In the genomic region with DNA sequence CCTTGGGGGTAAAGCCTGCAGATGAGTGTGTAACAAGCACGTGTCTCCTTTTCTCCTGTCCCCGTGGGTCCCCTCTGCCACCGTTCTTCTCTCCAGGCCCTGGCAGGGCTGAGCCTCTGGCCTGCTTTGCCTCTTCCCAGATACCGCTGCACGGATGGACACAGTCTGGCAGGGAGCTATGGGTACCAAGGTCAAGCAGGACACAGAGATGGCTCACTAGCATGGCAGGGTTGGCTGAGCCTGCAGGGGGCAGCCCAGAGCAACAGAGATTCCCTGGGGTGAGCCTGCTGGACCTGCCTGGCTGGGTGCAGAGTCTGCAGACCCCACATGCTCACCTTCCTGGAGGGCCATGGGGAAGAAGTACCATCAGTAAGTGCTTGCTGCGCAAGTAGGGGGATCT, we compare ENCODE assay signal across 9 mouse cellular contexts. TPM values are rescaled to one million over a fixed set of nuclear protein-coding genes. Genes with fewer than 3 reads are reported as not detected.
DNase-seq lines count a peak whose midpoint lies in the region; ATAC-seq lines count a peak whose summit lies in the region.
"Had no signal": no experiment of that assay in that cellular context is flagged by ENCODE, and none has a peak within 500 bp of the region (broad histone marks: within the 10 kb centered on the region; RNA-seq: fewer than 3 reads in every experiment).

No protein-coding gene starts in this region.

- H3K27me3 ChIP-seq in hindbrain, embryonic 10.5 days (ENCODE audit: insufficient read depth, poor library complexity, severe bottlenecking): peaks cover 5% of the 10 kb centered on the region; the same call in 1 of the 2 replicates
- 0 out of 2 replicates have a peak, but pooled peaks cover 2% of the 10 kb centered on the region for H3K27me3 ChIP-seq in hindbrain, embryonic 12.5 days
- no peaks in the 10 kb centered on the region for H3K27me3 ChIP-seq in kidney, embryonic 14.5 days (ENCODE audit: control insufficient read depth, insufficient read depth, low read length)
- H3K27me3 ChIP-seq in liver, embryonic 13.5 days: no peaks in the 10 kb centered on the region
- H3K27me3 ChIP-seq in neural tube, embryonic 15.5 days (replicated peaks): no peaks in the 10 kb centered on the region

- no peaks in the 10 kb centered on the region for H3K9me3 ChIP-seq in hindbrain, embryonic 10.5 days
- H3K9me3 ChIP-seq in hindbrain, embryonic 12.5 days (replicated peaks): no peaks in the 10 kb centered on the region
- H3K9me3 ChIP-seq in kidney, embryonic 14.5 days (ENCODE audit: control insufficient read depth, low read length): no peaks in the 10 kb centered on the region
- H3K9me3 ChIP-seq in liver, embryonic 13.5 days (replicated peaks): no peaks in the 10 kb centered on the region
- H3K9me3 ChIP-seq in neural tube, embryonic 15.5 days (replicated peaks): no peaks in the 10 kb centered on the region

- H3K27ac ChIP-seq in hindbrain, embryonic 10.5 days: peak overlapping the region; percentile 71
- no peak overlapping the region for H3K27ac ChIP-seq in hindbrain, embryonic 12.5 days
- peak overlapping the region; percentile 17; the same call in 1 of the 2 replicates for H3K27ac ChIP-seq in kidney, embryonic 14.5 days (ENCODE audit: low read depth, low read length)
- H3K27ac ChIP-seq in liver, embryonic 13.5 days: 0 out of 2 replicates have a peak overlapping the region, but pooled peaks have one; percentile 73
- 0 out of 2 replicates have a peak overlapping the region, but pooled peaks have one; percentile 0 for H3K27ac ChIP-seq in neural tube, embryonic 15.5 days (replicated peaks)

- no peak overlapping the region for H3K9ac ChIP-seq in hindbrain, embryonic 12.5 days
- peak overlapping the region; percentile 34; the same call in 1 of the 2 replicates for H3K9ac ChIP-seq in kidney, embryonic 14.5 days (ENCODE audit: low read depth, low read length)
- peak overlapping the region; percentile 53; the same call in 1 of the 2 replicates for H3K9ac ChIP-seq in liver, embryonic 13.5 days
- no peak overlapping the region for H3K9ac ChIP-seq in neural tube, embryonic 15.5 days (replicated peaks)

- H3K4me2 ChIP-seq in hindbrain, embryonic 12.5 days (replicated peaks): no peak overlapping the region
- H3K4me2 ChIP-seq in kidney, embryonic 14.5 days (replicated peaks; ENCODE audit: low read depth, low read length): peak overlapping the region; percentile 3; the same call in 1 of the 2 replicates
- no peak overlapping the region for H3K4me2 ChIP-seq in liver, embryonic 13.5 days
- no peak overlapping the region for H3K4me2 ChIP-seq in neural tube, embryonic 15.5 days

- intact Hi-C loops in gastrocnemius, postnatal 14 days (cut with DNase I; ENCODE audit: low total_unique reads): no loop called here

- DNase-seq in hindbrain, embryonic 10.5 days (ENCODE audit: low spot score): peak; percentile 54
- DNase-seq in adrenal gland, postnatal 4 days (ENCODE audit: low spot score in 2 of 2): peak; percentile 37 to 43
- DNase-seq in gastrocnemius, postnatal 14 days: peak; percentile 56
- DNase-seq in liver, embryonic 13.5 days: peak; percentile 40
- DNase-seq in thymus, postnatal 14 days: peak; percentile 72

- peaks cover 61% of the 10 kb centered on the region for H3K4me1 ChIP-seq in hindbrain, embryonic 10.5 days (replicated peaks)
- peaks cover 22% of the 10 kb centered on the region for H3K4me1 ChIP-seq in hindbrain, embryonic 12.5 days
- H3K4me1 ChIP-seq in kidney, embryonic 14.5 days (ENCODE audit: control insufficient read depth, insufficient read depth, low read length): peaks cover 33% of the 10 kb centered on the region
- peaks cover 58% of the 10 kb centered on the region for H3K4me1 ChIP-seq in liver, embryonic 13.5 days (replicated peaks)
- H3K4me1 ChIP-seq in neural tube, embryonic 15.5 days: peaks cover 23% of the 10 kb centered on the region

- no peak overlapping the region for H3K4me3 ChIP-seq in hindbrain, embryonic 10.5 days
- H3K4me3 ChIP-seq in hindbrain, embryonic 12.5 days: no peak overlapping the region
- H3K4me3 ChIP-seq in kidney, embryonic 14.5 days (ENCODE audit: low read length): no peak overlapping the region
- no peak overlapping the region for H3K4me3 ChIP-seq in liver, embryonic 13.5 days (replicated peaks)
- no peak overlapping the region for H3K4me3 ChIP-seq in neural tube, embryonic 15.5 days (replicated peaks)

- no peak for ATAC-seq in hindbrain, embryonic 12.5 days (ENCODE audit: low FRiP score)
- ATAC-seq in kidney, embryonic 14.5 days (ENCODE audit: low FRiP score, low TSS enrichment): peak; percentile 45; the same call in 1 of the 2 replicates
- ATAC-seq in liver, embryonic 13.5 days (ENCODE audit: low read depth): no peak
- ATAC-seq in neural tube, embryonic 15.5 days (ENCODE audit: low FRiP score): no peak

- WGBS in hindbrain, embryonic 10.5 days: 65% methylated on average over 6 of the region's 6 CpGs
- 63% methylated on average over 6 of the region's 6 CpGs for WGBS in hindbrain, embryonic 12.5 days
- 72% methylated on average over 6 of the region's 6 CpGs for WGBS in kidney, embryonic 14.5 days
- 60% methylated on average over 6 of the region's 6 CpGs for WGBS in liver, embryonic 13.5 days (ENCODE audit: insufficient replicate concordance)
- 57% methylated on average over 4 of the region's 6 CpGs for WGBS in neural tube, embryonic 15.5 days

- no peaks in the 10 kb centered on the region for H3K36me3 ChIP-seq in hindbrain, embryonic 10.5 days
- no peaks in the 10 kb centered on the region for H3K36me3 ChIP-seq in hindbrain, embryonic 12.5 days
- H3K36me3 ChIP-seq in kidney, embryonic 14.5 days (ENCODE audit: control insufficient read depth, insufficient read depth, low read length): no peaks in the 10 kb centered on the region
- no peaks in the 10 kb centered on the region for H3K36me3 ChIP-seq in liver, embryonic 13.5 days
- no peaks in the 10 kb centered on the region for H3K36me3 ChIP-seq in neural tube, embryonic 15.5 days

RNA-seq across cellular contexts. Expression of gene Grifin, which starts 1.0 kb away (rescaled TPM):
- polyA plus RNA-seq in hindbrain, embryonic 10.5 days (2016; fragmentation: Nextera tagmentation; extraction: Ambion mirVana): not detected in 2 replicates
- polyA plus RNA-seq in hindbrain, embryonic 12.5 days (2016; fragmentation: Nextera tagmentation; extraction: Ambion mirVana): not detected in 2 replicates
- total RNA-seq in adrenal gland, postnatal 4 days (2021): not detected
- total RNA-seq in gastrocnemius, postnatal 14 days (2021): not detected
- 0.34 TPM in 1 of 2 replicates, not detected in the other for polyA plus RNA-seq in kidney, embryonic 14.5 days (2014; fragmentation: Nextera tagmentation; extraction: Ambion mirVana)
- polyA plus RNA-seq in liver, embryonic 13.5 days (2015; fragmentation: Nextera tagmentation; extraction: Ambion mirVana): 4.6 and 4.9 TPM in 2 replicates
- 1.6 TPM in 1 of 2 replicates, not detected in the other for polyA plus RNA-seq in neural tube, embryonic 15.5 days (2015; fragmentation: Nextera tagmentation; extraction: Ambion mirVana)
- polyA plus RNA-seq: large intestine, adult 2 months had no signal

RNA-seq across cellular contexts. Expression of gene Lfng, which starts 41.3 kb away (rescaled TPM):
- polyA plus RNA-seq in hindbrain, embryonic 10.5 days (2016; fragmentation: Nextera tagmentation; extraction: Ambion mirVana): 40.9 and 51.2 TPM in 2 replicates
- 23.8 and 27.6 TPM in 2 replicates for polyA plus RNA-seq in hindbrain, embryonic 12.5 days (2016; fragmentation: Nextera tagmentation; extraction: Ambion mirVana)
- total RNA-seq in adrenal gland, postnatal 4 days (2021): 10 to 100 TPM; 23.5 to 24.4 TPM
- total RNA-seq in gastrocnemius, postnatal 14 days (2021): 1 to 10 TPM; 5.6 to 9.8 TPM
- 32.2 and 39.0 TPM in 2 replicates for polyA plus RNA-seq in kidney, embryonic 14.5 days (2014; fragmentation: Nextera tagmentation; extraction: Ambion mirVana)
- polyA plus RNA-seq in liver, embryonic 13.5 days (2015; fragmentation: Nextera tagmentation; extraction: Ambion mirVana): 7.6 and 8.0 TPM in 2 replicates
- polyA plus RNA-seq in neural tube, embryonic 15.5 days (2015; fragmentation: Nextera tagmentation; extraction: Ambion mirVana): 16.7 and 19.4 TPM in 2 replicates

Comparison
In these comparisons a context has a peak if more than half of its experiments do, and no peak if none do; other contexts are left out.
1. H3K9ac ChIP-seq: peak in kidney, embryonic 14.5 days (single experiment) and liver, embryonic 13.5 days (single experiment); none in hindbrain, embryonic 12.5 days (single experiment) and neural tube, embryonic 15.5 days (single experiment).
2. Peak in every context shown above with its lines, with median percentiles within 50 percentile points of each other: DNase-seq.